Mouse (Mus musculus) liver, embryonic 11.5 days (tissue): ENCODE measurements around the gene Bphl. TPM values are rescaled to one million over a fixed set of nuclear protein-coding genes. Genes with fewer than 3 reads are reported as not detected.
A peak's percentile ranks its signal among the peaks of the same experiment; 100 is the strongest.
"Not testable (repeated sequence)": the region's sequence is repeated elsewhere in the genome, so short reads cannot be mapped to it uniquely, and the experiment has no call there.

Experiments
- ATAC-seq: fragments of 200-750 bp; cut with Nextera tagmentation; replicated peaks from 2 replicates; pipeline ENCODE4 v1.8.0; 2017; ENCODE audit warnings: moderate number of reproducible peaks, mild to moderate bottlenecking, moderate TSS enrichment, moderate library complexity; ENCODE audit not compliant: low FRiP score
- DNase-seq: peaks from one replicate; pipeline ENCODE4 v3.0.0-alpha.2; 2017; ENCODE audit warnings: low spot score
- H3K27ac ChIP-seq: fragments of 300-500 bp; sonication (generic); 2 replicates; pipeline ENCODE4 v1.5.1; 2014; ENCODE audit warnings: mild to moderate bottlenecking, low read depth, low read length, control low read depth
- H3K27me3 ChIP-seq: fragments of 300-500 bp; sonication (generic); replicated peaks from 2 replicates; pipeline ENCODE4 v1.6.1; 2014; ENCODE audit warnings: low read length, mixed read lengths; ENCODE audit not compliant: control insufficient read depth, insufficient read depth
- H3K36me3 ChIP-seq: fragments of 300-500 bp; sonication (generic); 2 replicates; pipeline ENCODE4 v1.6.1; 2014; ENCODE audit warnings: mild to moderate bottlenecking, low read length, moderate library complexity, mixed read lengths; ENCODE audit not compliant: control insufficient read depth, insufficient read depth
- H3K4me1 ChIP-seq: fragments of 300-500 bp; sonication (generic); replicated peaks from 2 replicates; pipeline ENCODE4 v1.6.1; 2014; ENCODE audit warnings: low read length, mixed read lengths; ENCODE audit not compliant: control insufficient read depth, insufficient read depth
- H3K4me2 ChIP-seq: fragments of 300-500 bp; sonication (generic); 2 replicates; pipeline ENCODE4 v1.6.1; 2014; ENCODE audit warnings: mild to moderate bottlenecking, control low read depth, moderate library complexity
- H3K4me3 ChIP-seq: fragments of 300-500 bp; sonication (generic); 2 replicates; pipeline ENCODE4 v1.5.1; 2014; ENCODE audit warnings: low read depth, low read length, control low read depth
- H3K9ac ChIP-seq: fragments of 300-500 bp; sonication (generic); 2 replicates; pipeline ENCODE4 v1.6.1; 2014; ENCODE audit warnings: low read depth, low read length, control low read depth
- H3K9me3 ChIP-seq: fragments of 300-500 bp; sonication (generic); 2 replicates; pipeline ENCODE4 v1.6.1; 2016; ENCODE audit warnings: low read length, inconsistent platforms, mixed read lengths; ENCODE audit not compliant: control insufficient read depth
- WGBS: fragments of 180-500 bp; shearing (Covaris S2); extraction: QIAGEN DNeasy Blood & Tissue Kit; methylation state at CpG from one replicate; pipeline ENCODE4 v1.1.7; 2014; 5-methylcytosine and 5-hydroxymethylcytosine counted together
- polyA plus RNA-seq: library from polyadenylated mRNA; unstranded; fragments of >200 nt; fragmentation: Nextera tagmentation; extraction: Ambion mirVana; gene quantifications from 2 replicates; pipeline ENCODE4 v1.2.1, GENCODE M21; 2014

Bphl gene
- polyA plus RNA-seq, 1 experiment from 2014 or later: 32.8 TPM

GRCm38 (mm10) chr13:34088201-34088649 lies 50.8 kb downstream of the Bphl start:
- H3K4me3 ChIP-seq: not testable (repeated sequence)
- ATAC-seq: 0 out of 2 replicates have a peak, but pooled peaks have one; percentile 18

GRCm38 (mm10) chr13:34088871-34089288 lies 51.5 kb downstream of the Bphl start:
- H3K4me1 ChIP-seq: 0 out of 2 replicates have a peak, but pooled peaks cover 3% of the 10 kb centered on the region
- H3K9me3 ChIP-seq: no peaks in the 10 kb centered on the region
- WGBS: 40% methylated on average over 7 of the region's 7 CpGs
- no peaks in the 10 kb centered on the region for H3K36me3 ChIP-seq
- DNase-seq (no peak), ATAC-seq (no peak)
- H3K27ac ChIP-seq: no peak overlapping the region
- H3K4me3 ChIP-seq: no peak overlapping the region
- H3K27me3 ChIP-seq: no peaks in the 10 kb centered on the region
- H3K4me2 ChIP-seq: peak overlapping the region; percentile 29; the same call in 1 of the 2 replicates
- no peak overlapping the region for H3K9ac ChIP-seq

More at GRCm38 (mm10) chr13:34088201-34088649, 50.8 kb downstream of the Bphl start:
- not testable (repeated sequence) for H3K36me3 ChIP-seq, H3K27me3 ChIP-seq, H3K9me3 ChIP-seq, H3K27ac ChIP-seq, H3K4me2 ChIP-seq, H3K4me1 ChIP-seq, H3K9ac ChIP-seq, DNase-seq
- WGBS: 39% methylated on average over 5 of the region's 5 CpGs

GRCm38 (mm10) chr13:34089358-34089757 lies 52.0 kb downstream of the Bphl start:
- Histone ChIP-seq H3K27me3 (no peaks in the 10 kb centered on the region), H3K27ac (no peak overlapping the region), H3K4me3 (no peak overlapping the region), H3K36me3 (no peaks in the 10 kb centered on the region), H3K4me2 (no peak overlapping the region), H3K9ac (no peak overlapping the region), H3K4me1 (0 out of 2 replicates have a peak, but pooled peaks cover 3% of the 10 kb centered on the region), H3K9me3 (no peaks in the 10 kb centered on the region)
- DNase-seq (no peak), ATAC-seq (no peak)
- WGBS: 36% methylated on average over 3 of the region's 3 CpGs

- WGBS: 53% methylated on average over 6 of the region's 7 CpGs
- no peak overlapping the region for H3K27ac ChIP-seq
- H3K36me3 ChIP-seq: no peaks in the 10 kb centered on the region
- peak overlapping the region; percentile 16; the same call in 1 of the 2 replicates for H3K9ac ChIP-seq
- ATAC-seq: no peak
- no peaks in the 10 kb centered on the region for H3K27me3 ChIP-seq
- H3K4me3 ChIP-seq: no peak overlapping the region
- peaks cover 4% of the 10 kb centered on the region; the same call in 1 of the 2 replicates for H3K4me1 ChIP-seq
- H3K9me3 ChIP-seq: no peaks in the 10 kb centered on the region
- no peak overlapping the region for H3K4me2 ChIP-seq
- no peak for DNase-seq
These were observed 58.4 kb downstream of the Bphl start for GRCm38 (mm10) chr13:34095542-34096435.

- Histone ChIP-seq H3K4me2 (no peak overlapping the region), H3K27me3 (no peaks in the 10 kb centered on the region), H3K4me3 (no peak overlapping the region), H3K4me1 (peaks cover 6% of the 10 kb centered on the region), H3K9ac (no peak overlapping the region), H3K36me3 (no peaks in the 10 kb centered on the region), H3K9me3 (no peaks in the 10 kb centered on the region), H3K27ac (no peak overlapping the region)
- DNase-seq (no peak), ATAC-seq (no peak)
- WGBS: 71% methylated on average over 4 of the region's 4 CpGs
These were observed 59.1 kb downstream of the Bphl start for GRCm38 (mm10) chr13:34096455-34096854.

GRCm38 (mm10) chr13:34097086-34097485 lies 59.7 kb downstream of the Bphl start:
- Histone ChIP-seq H3K9ac (no peak overlapping the region), H3K4me3 (no peak overlapping the region), H3K9me3 (no peaks in the 10 kb centered on the region), H3K27me3 (no peaks in the 10 kb centered on the region), H3K4me1 (peaks cover 12% of the 10 kb centered on the region), H3K36me3 (no peaks in the 10 kb centered on the region), H3K27ac (no peak overlapping the region), H3K4me2 (no peak overlapping the region)
- DNase-seq (no peak), ATAC-seq (no peak)
- 78% methylated on average over 3 of the region's 3 CpGs for WGBS

- ATAC-seq (peak; percentile 95), DNase-seq (no peak)
- 33% methylated on average over 3 of the region's 3 CpGs for WGBS
- Histone ChIP-seq H3K36me3 (no peaks in the 10 kb centered on the region), H3K9me3 (no peaks in the 10 kb centered on the region), H3K4me2 (peak overlapping the region; percentile 51), H3K4me1 (peaks cover 13% of the 10 kb centered on the region), H3K27ac (peak overlapping the region; percentile 77), H3K27me3 (no peaks in the 10 kb centered on the region), H3K9ac (peak overlapping the region; percentile 58), H3K4me3 (peak overlapping the region; percentile 7; the same call in 1 of the 2 replicates)
These were observed 63.3 kb downstream of the Bphl start for GRCm38 (mm10) chr13:34100733-34101132.

GRCm38 (mm10) chr13:34101247-34101646 lies 63.9 kb downstream of the Bphl start:
- DNase-seq (no peak), ATAC-seq (peak; percentile 62)
- peak overlapping the region; percentile 58; the same call in 1 of the 2 replicates for H3K9ac ChIP-seq
- no peaks in the 10 kb centered on the region for H3K36me3 ChIP-seq
- H3K4me3 ChIP-seq: no peak overlapping the region
- H3K4me2 ChIP-seq: peak overlapping the region; percentile 51
- H3K27me3 ChIP-seq: no peaks in the 10 kb centered on the region
- H3K9me3 ChIP-seq: no peaks in the 10 kb centered on the region
- WGBS: 90% methylated on average over 10 of the region's 10 CpGs
- peaks cover 13% of the 10 kb centered on the region for H3K4me1 ChIP-seq
- H3K27ac ChIP-seq: peak overlapping the region; percentile 77
